Mouse (Mus musculus) heart, embryonic 16.5 days (tissue): ENCODE measurements around the gene Arid1b. TPM values are rescaled to one million over a fixed set of nuclear protein-coding genes. Genes with fewer than 3 reads are reported as not detected.

Source experiments
- ATAC-seq: fragments of 200-750 bp; cut with Nextera tagmentation; replicated peaks from 2 replicates; pipeline ENCODE4 v1.8.0; 2017; ENCODE audit warnings: moderate number of reproducible peaks; ENCODE audit not compliant: insufficient read depth, low FRiP score; ENCODE audit errors: extremely low read depth
- H3K27ac ChIP-seq: fragments of 300-500 bp; sonication (generic); 2 replicates; pipeline ENCODE4 v1.5.1; 2014; ENCODE audit warnings: mild to moderate bottlenecking, low read length, control low read depth, moderate library complexity
- H3K27me3 ChIP-seq: fragments of 300-500 bp; sonication (generic); 2 replicates; pipeline ENCODE4 v1.6.1; 2014; ENCODE audit warnings: low read length, mixed read lengths; ENCODE audit not compliant: control insufficient read depth, insufficient read depth
- H3K36me3 ChIP-seq: fragments of 300-500 bp; sonication (generic); 2 replicates; pipeline ENCODE4 v1.6.1; 2014; ENCODE audit not compliant: control insufficient read depth, insufficient read depth
- H3K4me1 ChIP-seq: fragments of 300-500 bp; sonication (generic); 2 replicates; pipeline ENCODE4 v1.6.1; 2014; ENCODE audit warnings: low read length, mixed read lengths; ENCODE audit not compliant: control insufficient read depth, insufficient read depth
- H3K4me2 ChIP-seq: fragments of 300-500 bp; sonication (generic); 2 replicates; pipeline ENCODE4 v1.6.1; 2014; ENCODE audit warnings: low read depth, mild to moderate bottlenecking, control low read depth, low read length
- H3K4me3 ChIP-seq: fragments of 300-500 bp; sonication (generic); 2 replicates; pipeline ENCODE4 v1.5.1; 2014; ENCODE audit warnings: mild to moderate bottlenecking, control low read depth, low read length
- H3K9ac ChIP-seq: fragments of 300-500 bp; sonication (generic); 2 replicates; pipeline ENCODE4 v1.6.1; 2014; ENCODE audit warnings: low read length, control low read depth
- H3K9me3 ChIP-seq: fragments of 300-500 bp; sonication (generic); replicated peaks from 2 replicates; pipeline ENCODE4 v1.6.1; 2016; ENCODE audit warnings: low read length; ENCODE audit not compliant: control insufficient read depth
- WGBS: fragments of 180-500 bp; shearing (Covaris S2); extraction: QIAGEN DNeasy Blood & Tissue Kit; methylation state at CpG from one replicate; pipeline ENCODE4 v1.1.7; 2014; 5-methylcytosine and 5-hydroxymethylcytosine counted together
- polyA plus RNA-seq: library from polyadenylated mRNA; unstranded; fragments of >200 nt; fragmentation: Nextera tagmentation; extraction: Ambion mirVana; gene quantifications from 2 replicates; pipeline ENCODE4 v1.2.1, GENCODE M21; 2015

Arid1b gene
- polyA plus RNA-seq = 7.1 TPM in 2 replicates

DNA sequence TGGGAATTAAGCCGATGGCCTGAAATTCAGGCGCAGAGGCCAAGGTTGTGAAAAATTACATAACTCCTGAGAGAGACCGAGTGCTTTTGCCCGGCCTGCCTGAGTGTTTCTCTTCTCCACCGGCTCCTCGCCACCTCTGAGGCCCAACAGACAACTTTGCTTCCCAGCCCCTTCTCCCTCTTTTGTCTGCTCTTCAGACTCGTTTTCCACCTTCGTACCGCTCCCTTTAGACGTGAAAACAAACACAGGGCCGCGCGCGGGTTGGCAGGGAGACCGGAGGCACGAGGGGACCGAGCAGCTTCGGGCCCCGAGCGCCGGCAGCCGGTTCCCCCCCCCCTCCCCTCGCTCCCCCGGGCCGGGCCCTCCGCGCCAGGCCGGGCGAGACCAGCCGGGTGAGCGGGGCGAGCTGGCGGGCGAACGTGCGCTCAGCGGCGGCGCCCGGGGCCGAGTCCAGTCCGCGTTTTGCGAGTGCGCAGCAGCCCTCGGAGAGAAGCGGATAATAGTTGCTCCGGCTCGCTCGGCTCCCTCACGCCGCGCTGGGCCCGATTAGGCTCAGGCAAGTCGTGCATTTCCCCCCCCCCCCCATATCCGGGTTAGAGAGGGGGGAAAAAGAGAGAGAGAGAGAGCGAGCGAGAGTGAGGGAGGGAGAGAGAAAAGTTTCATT lies at the start of gene Arid1b:
TSS of gene Arid1b (plus strand) at position 493 of the 664 bp plus-strand sequence.
- Histone ChIP-seq H3K9ac (peak within 1 kb of the TSS; percentile 98), H3K4me3 (peak within 1 kb of the TSS; percentile 82), H3K27ac (peak within 1 kb of the TSS; percentile 99), H3K4me2 (peak within 1 kb of the TSS; percentile 76), H3K36me3 (no peaks in the 10 kb centered on the region), H3K4me1 (peaks cover 6% of the 10 kb centered on the region), H3K9me3 (no peaks in the 10 kb centered on the region), H3K27me3 (no peaks in the 10 kb centered on the region)
- under 1% methylated on average over 51 of the region's 58 CpGs for WGBS
- ATAC-seq = peak; percentile 78

GRCm38 (mm10) chr17:4945311-4945751 lies 48.8 kb upstream of the Arid1b start:
- ATAC-seq = no peak
- peak overlapping the region; percentile 60; the same call in 1 of the 2 replicates for H3K9ac ChIP-seq
- no peak overlapping the region for H3K4me3 ChIP-seq
- no peaks in the 10 kb centered on the region for H3K27me3 ChIP-seq
- no peaks in the 10 kb centered on the region for H3K36me3 ChIP-seq
- no peaks in the 10 kb centered on the region for H3K9me3 ChIP-seq
- 76% methylated on average over 6 of the region's 6 CpGs for WGBS
- peak overlapping the region; percentile 61 for H3K4me2 ChIP-seq
- H3K4me1 ChIP-seq = peaks cover 18% of the 10 kb centered on the region
- peak overlapping the region; percentile 67 for H3K27ac ChIP-seq

DNA sequence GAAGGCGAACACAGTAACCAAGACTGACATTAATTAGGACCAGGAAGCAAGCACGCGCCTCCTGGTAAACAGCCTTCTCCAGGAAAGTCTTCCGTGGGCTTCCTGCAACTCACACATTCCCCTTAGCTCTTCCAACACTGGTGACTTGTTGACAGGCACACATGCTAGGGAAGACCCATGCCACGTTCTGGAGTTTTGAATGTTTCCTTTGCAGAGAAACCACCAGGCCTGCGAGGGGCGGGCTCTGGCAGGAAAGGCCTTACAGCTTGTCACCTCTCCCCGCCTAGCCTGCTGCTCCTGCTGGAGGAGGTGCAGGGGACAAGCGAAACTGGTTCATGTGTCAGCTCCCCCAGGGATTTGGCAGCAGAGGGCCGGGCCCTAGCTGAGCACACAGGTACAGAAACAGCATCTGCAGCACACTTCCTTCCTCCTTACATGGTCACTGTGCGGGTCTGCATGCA lies 48.2 kb upstream of the Arid1b start:
- Histone ChIP-seq H3K4me1 (peaks cover 18% of the 10 kb centered on the region), H3K9me3 (no peaks in the 10 kb centered on the region), H3K9ac (peak overlapping the region; percentile 60), H3K4me3 (peak overlapping the region; percentile 24; the same call in 1 of the 2 replicates), H3K36me3 (no peaks in the 10 kb centered on the region), H3K27me3 (no peaks in the 10 kb centered on the region), H3K4me2 (peak overlapping the region; percentile 61), H3K27ac (peak overlapping the region; percentile 67)
- ATAC-seq = peak; percentile 79
- 14% methylated on average over 11 of the region's 11 CpGs for WGBS

DNA sequence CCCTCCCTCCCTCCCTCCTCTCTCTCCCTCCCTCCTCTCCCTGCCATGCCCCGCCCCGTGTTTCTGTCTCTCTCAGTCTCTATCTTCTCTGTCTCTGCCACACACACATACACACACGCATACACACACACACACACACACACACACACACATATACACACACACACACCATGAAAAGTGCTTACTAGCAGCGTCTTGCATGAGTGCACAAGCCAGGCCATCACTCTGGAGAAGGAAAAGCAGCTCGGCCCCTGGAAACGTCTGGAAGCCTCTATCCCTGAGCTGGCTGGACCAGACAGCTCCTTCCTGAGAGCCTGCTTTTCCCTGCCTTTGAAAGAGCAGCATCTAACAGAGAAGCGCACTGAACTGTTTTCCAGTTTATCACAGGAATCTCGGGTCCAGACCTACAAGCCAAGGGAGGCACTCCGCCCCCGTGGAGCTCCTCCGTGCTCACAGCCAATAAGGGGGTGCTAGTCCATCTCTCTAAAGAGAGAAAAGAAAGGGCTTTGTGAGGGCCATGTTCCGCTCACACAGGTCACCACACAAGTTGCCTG lies 47.6 kb upstream of the Arid1b start:
- Histone ChIP-seq H3K4me1 (peaks cover 18% of the 10 kb centered on the region), H3K9ac (no peak overlapping the region), H3K36me3 (no peaks in the 10 kb centered on the region), H3K27me3 (no peaks in the 10 kb centered on the region), H3K27ac (no peak overlapping the region), H3K4me2 (peak overlapping the region; percentile 61), H3K4me3 (peak overlapping the region; percentile 24; the same call in 1 of the 2 replicates), H3K9me3 (no peaks in the 10 kb centered on the region)
- 22% methylated on average over 12 of the region's 12 CpGs for WGBS
- ATAC-seq = peak; percentile 35

DNA sequence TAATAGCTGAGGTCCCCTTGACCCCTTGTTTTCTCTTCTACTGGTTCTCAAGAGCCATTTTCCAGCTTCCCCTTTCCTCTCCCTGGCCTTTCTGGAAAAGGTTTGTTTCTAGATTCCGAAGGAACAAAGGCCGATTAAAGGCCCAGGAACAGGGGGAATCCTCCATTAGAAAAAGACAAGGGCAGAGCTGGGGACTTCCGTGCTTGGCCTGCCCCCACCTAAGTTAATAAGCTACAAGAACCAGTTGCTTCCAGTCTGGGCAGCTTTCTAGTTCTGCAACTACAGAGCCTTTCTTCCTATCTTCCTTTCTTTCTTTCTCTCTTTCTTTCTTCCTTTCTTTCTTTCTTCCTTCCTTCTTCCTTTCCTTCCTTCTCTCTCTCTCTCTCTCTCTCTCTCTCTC lies 47.1 kb upstream of the Arid1b start:
- no peak overlapping the region for H3K4me3 ChIP-seq
- H3K36me3 ChIP-seq = no peaks in the 10 kb centered on the region
- H3K4me2 ChIP-seq = peak overlapping the region; percentile 61
- no peak for ATAC-seq
- H3K27ac ChIP-seq = no peak overlapping the region
- peaks cover 18% of the 10 kb centered on the region for H3K4me1 ChIP-seq
- WGBS = 66% methylated on average over 3 of the region's 3 CpGs
- no peaks in the 10 kb centered on the region for H3K27me3 ChIP-seq
- H3K9me3 ChIP-seq = no peaks in the 10 kb centered on the region
- no peak overlapping the region for H3K9ac ChIP-seq

DNA sequence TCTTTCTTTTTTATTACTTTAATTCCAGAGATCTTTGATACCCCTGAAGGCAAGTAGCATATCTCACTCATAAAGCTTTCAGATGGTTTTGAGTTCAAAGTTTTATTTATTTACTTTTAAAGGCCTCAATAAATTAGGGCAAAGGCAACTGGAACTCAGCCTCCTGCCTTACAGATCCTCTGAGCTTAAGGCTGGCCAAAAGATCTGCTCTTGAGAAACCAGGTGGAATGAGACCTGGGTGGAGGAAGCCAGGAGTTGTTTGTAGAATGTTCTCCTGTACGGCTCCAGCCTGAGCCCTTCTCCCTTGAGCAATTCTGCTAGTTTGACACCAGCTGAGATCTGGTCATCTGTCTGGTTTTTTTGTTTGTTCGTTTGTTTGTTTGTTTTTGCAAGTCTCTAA lies 46.7 kb upstream of the Arid1b start:
- H3K27me3 ChIP-seq = no peaks in the 10 kb centered on the region
- no peak overlapping the region for H3K9ac ChIP-seq
- no peak overlapping the region for H3K4me3 ChIP-seq
- H3K27ac ChIP-seq = no peak overlapping the region
- no peaks in the 10 kb centered on the region for H3K36me3 ChIP-seq
- WGBS = 60% methylated on average over 2 of the region's 2 CpGs
- peaks cover 18% of the 10 kb centered on the region for H3K4me1 ChIP-seq
- no peak for ATAC-seq
- H3K9me3 ChIP-seq = no peaks in the 10 kb centered on the region
- no peak overlapping the region for H3K4me2 ChIP-seq

GRCm38 (mm10) chr17:4948501-4948900 lies 45.6 kb upstream of the Arid1b start:
- H3K9ac ChIP-seq = no peak overlapping the region
- H3K27me3 ChIP-seq = no peaks in the 10 kb centered on the region
- no peak for ATAC-seq
- no peaks in the 10 kb centered on the region for H3K36me3 ChIP-seq
- 66% methylated on average over 3 of the region's 3 CpGs for WGBS
- H3K4me2 ChIP-seq = no peak overlapping the region
- no peak overlapping the region for H3K27ac ChIP-seq
- H3K4me1 ChIP-seq = peaks cover 18% of the 10 kb centered on the region
- no peaks in the 10 kb centered on the region for H3K9me3 ChIP-seq
- H3K4me3 ChIP-seq = no peak overlapping the region

DNA sequence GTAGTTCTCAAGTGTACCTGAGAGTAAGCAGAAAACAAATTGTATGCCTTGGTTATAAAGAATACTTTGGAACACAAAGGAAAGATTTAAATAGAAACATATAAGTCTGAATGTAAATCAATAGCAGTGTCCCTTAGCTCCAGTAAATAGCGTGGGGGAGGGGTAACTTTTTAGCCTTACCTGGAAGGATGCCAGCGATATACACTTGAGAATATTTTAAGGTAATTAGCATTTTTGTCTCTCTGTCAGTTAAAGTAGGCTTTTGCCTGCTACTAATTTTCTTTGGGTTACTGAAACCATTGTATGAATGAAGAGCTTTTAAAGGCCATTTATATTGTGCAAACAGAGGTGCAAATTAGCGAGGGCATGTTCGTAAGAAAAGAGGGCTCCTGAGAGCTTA lies 39.7 kb upstream of the Arid1b start:
- Histone ChIP-seq H3K9me3 (no peaks in the 10 kb centered on the region), H3K27ac (no peak overlapping the region), H3K9ac (no peak overlapping the region), H3K4me3 (no peak overlapping the region), H3K4me1 (peaks cover 2% of the 10 kb centered on the region), H3K36me3 (no peaks in the 10 kb centered on the region), H3K27me3 (no peaks in the 10 kb centered on the region), H3K4me2 (no peak overlapping the region)
- WGBS = 82% methylated on average over 4 of the region's 4 CpGs
- ATAC-seq = no peak

GRCm38 (mm10) chr17:4964192-4964877 lies 29.8 kb upstream of the Arid1b start:
- Histone ChIP-seq H3K27me3 (no peaks in the 10 kb centered on the region), H3K4me1 (no peaks in the 10 kb centered on the region), H3K27ac (no peak overlapping the region), H3K4me2 (no peak overlapping the region), H3K9me3 (no peaks in the 10 kb centered on the region), H3K36me3 (no peaks in the 10 kb centered on the region), H3K9ac (no peak overlapping the region), H3K4me3 (no peak overlapping the region)
- WGBS = 75% methylated on average over 10 of the region's 10 CpGs
- ATAC-seq = no peak
